Mouse (Mus musculus) neural tube, embryonic 13.5 days (tissue): ENCODE measurements around the gene Kcnk13. TPM values are rescaled to one million over a fixed set of nuclear protein-coding genes. Genes with fewer than 3 reads are reported as not detected.

Experiments used
- ATAC-seq: fragments of 200-750 bp; cut with Nextera tagmentation; 2 replicates; pipeline ENCODE4 v1.8.0; 2017; ENCODE audit warnings: low read depth, mild to moderate bottlenecking, moderate TSS enrichment, moderate library complexity
- H3K27ac ChIP-seq: fragments of 300-500 bp; sonication (generic); replicated peaks from 2 replicates; pipeline ENCODE4 v1.5.1; 2015; ENCODE audit warnings: moderate library complexity, mild to moderate bottlenecking, inconsistent platforms
- H3K27me3 ChIP-seq: fragments of 300-500 bp; sonication (generic); 2 replicates; pipeline ENCODE4 v1.6.1; 2015; ENCODE audit warnings: mild to moderate bottlenecking, inconsistent platforms
- H3K36me3 ChIP-seq: fragments of 300-500 bp; sonication (generic); 2 replicates; pipeline ENCODE4 v1.6.1; 2015; ENCODE audit warnings: mild to moderate bottlenecking, inconsistent platforms
- H3K4me1 ChIP-seq: fragments of 300-500 bp; sonication (generic); replicated peaks from 2 replicates; pipeline ENCODE4 v1.6.1; 2015; ENCODE audit warnings: inconsistent platforms
- H3K4me2 ChIP-seq: fragments of 300-500 bp; sonication (generic); 2 replicates; pipeline ENCODE4 v1.6.1; 2015; ENCODE audit warnings: inconsistent platforms, mild to moderate bottlenecking, moderate library complexity
- H3K4me3 ChIP-seq: fragments of 300-500 bp; sonication (generic); 2 replicates; pipeline ENCODE4 v1.5.1; 2015; ENCODE audit warnings: mild to moderate bottlenecking, inconsistent platforms
- H3K9ac ChIP-seq: fragments of 300-500 bp; sonication (generic); 2 replicates; pipeline ENCODE4 v1.6.1; 2015; ENCODE audit warnings: moderate library complexity, mild to moderate bottlenecking, inconsistent platforms
- H3K9me3 ChIP-seq: fragments of 300-500 bp; sonication (generic); 2 replicates; pipeline ENCODE4 v1.6.1; 2016; ENCODE audit warnings: inconsistent platforms
- WGBS: fragments of 180-500 bp; shearing (Covaris S2); methylation state at CpG from one replicate; pipeline ENCODE4 v1.1.7; 2015; 5-methylcytosine and 5-hydroxymethylcytosine counted together
- polyA plus RNA-seq: library from polyadenylated mRNA; unstranded; fragments of >200 nt; fragmentation: Nextera tagmentation; extraction: Ambion mirVana; gene quantifications from 2 replicates; pipeline ENCODE4 v1.2.1, GENCODE M21; 2015

The Kcnk13 gene
- 0.42 and 0.55 TPM in 2 replicates for polyA plus RNA-seq

- WGBS = 1% methylated on average over 39 of the region's 39 CpGs
- Histone ChIP-seq H3K36me3 (no peaks in the 10 kb centered on the region), H3K4me1 (peaks cover 36% of the 10 kb centered on the region), H3K27ac (no peak within 1 kb of the TSS), H3K4me2 (peak within 1 kb of the TSS; percentile 97), H3K27me3 (peaks cover 77% of the 10 kb centered on the region), H3K4me3 (peak within 1 kb of the TSS; percentile 53), H3K9ac (peak within 1 kb of the TSS; percentile 70), H3K9me3 (no peaks in the 10 kb centered on the region)
- peak; percentile 57; the same call in 1 of the 2 replicates for ATAC-seq
These were observed at the start of gene Kcnk13 for GRCm38 (mm10) chr12:99964301-99965202. TSS of gene Kcnk13 (plus strand) at chr12:99964499.

- no peak overlapping the region for H3K4me3 ChIP-seq
- no peak for ATAC-seq
- no peak overlapping the region for H3K9ac ChIP-seq
- H3K9me3 ChIP-seq = no peaks in the 10 kb centered on the region
- WGBS = 77% methylated on average over 15 of the region's 15 CpGs
- no peak overlapping the region for H3K27ac ChIP-seq
- H3K27me3 ChIP-seq = no peaks in the 10 kb centered on the region
- peaks cover 4% of the 10 kb centered on the region for H3K4me1 ChIP-seq
- H3K4me2 ChIP-seq = no peak overlapping the region
- H3K36me3 ChIP-seq = peaks cover 63% of the 10 kb centered on the region
These were observed 46.4 kb upstream of the Kcnk13 start for GRCm38 (mm10) chr12:99917800-99918427.

GRCm38 (mm10) chr12:99919636-99920035 is 44.7 kb upstream of the Kcnk13 start:
- WGBS = 93% methylated on average over 3 of the region's 3 CpGs
- Histone ChIP-seq H3K9me3 (no peaks in the 10 kb centered on the region), H3K4me3 (no peak overlapping the region), H3K9ac (no peak overlapping the region), H3K27ac (no peak overlapping the region), H3K27me3 (no peaks in the 10 kb centered on the region), H3K4me2 (no peak overlapping the region), H3K36me3 (peaks cover 50% of the 10 kb centered on the region), H3K4me1 (peaks cover 15% of the 10 kb centered on the region)
- no peak for ATAC-seq

GRCm38 (mm10) chr12:99921045-99921444 is 43.3 kb upstream of the Kcnk13 start:
- Histone ChIP-seq H3K9me3 (no peaks in the 10 kb centered on the region), H3K27me3 (no peaks in the 10 kb centered on the region), H3K36me3 (peaks cover 53% of the 10 kb centered on the region), H3K9ac (no peak overlapping the region), H3K4me1 (peaks cover 15% of the 10 kb centered on the region), H3K4me3 (no peak overlapping the region), H3K27ac (no peak overlapping the region), H3K4me2 (no peak overlapping the region)
- 69% methylated on average over 3 of the region's 3 CpGs for WGBS
- ATAC-seq = no peak

- Histone ChIP-seq H3K4me1 (peaks cover 15% of the 10 kb centered on the region), H3K27me3 (no peaks in the 10 kb centered on the region), H3K9ac (no peak overlapping the region; the same call in 1 of the 2 replicates), H3K36me3 (peaks cover 57% of the 10 kb centered on the region), H3K9me3 (no peaks in the 10 kb centered on the region), H3K4me3 (no peak overlapping the region), H3K4me2 (no peak overlapping the region), H3K27ac (peak overlapping the region; percentile 81)
- peak; percentile 92 for ATAC-seq
- WGBS = 23% methylated on average over 5 of the region's 5 CpGs
These were observed 41.1 kb upstream of the Kcnk13 start for GRCm38 (mm10) chr12:99923131-99923606.

GRCm38 (mm10) chr12:99923703-99924102 is 40.6 kb upstream of the Kcnk13 start:
- H3K9me3 ChIP-seq = no peaks in the 10 kb centered on the region
- no peak overlapping the region for H3K4me3 ChIP-seq
- H3K27me3 ChIP-seq = no peaks in the 10 kb centered on the region
- WGBS = 47% methylated on average over 5 of the region's 5 CpGs
- peaks cover 15% of the 10 kb centered on the region for H3K4me1 ChIP-seq
- peaks cover 53% of the 10 kb centered on the region for H3K36me3 ChIP-seq
- ATAC-seq = peak; percentile 36; the same call in 1 of the 2 replicates
- no peak overlapping the region for H3K9ac ChIP-seq
- no peak overlapping the region for H3K4me2 ChIP-seq
- peak overlapping the region; percentile 81; the same call in 1 of the 2 replicates for H3K27ac ChIP-seq

- Histone ChIP-seq H3K4me1 (peaks cover 8% of the 10 kb centered on the region), H3K4me2 (no peak overlapping the region), H3K9ac (no peak overlapping the region), H3K27ac (no peak overlapping the region), H3K9me3 (no peaks in the 10 kb centered on the region), H3K36me3 (peaks cover 60% of the 10 kb centered on the region), H3K27me3 (no peaks in the 10 kb centered on the region), H3K4me3 (no peak overlapping the region)
- 94% methylated on average over 7 of the region's 7 CpGs for WGBS
- no peak for ATAC-seq
These were observed 36.0 kb upstream of the Kcnk13 start for GRCm38 (mm10) chr12:99928311-99928710.

GRCm38 (mm10) chr12:99929160-99929559 is 35.1 kb upstream of the Kcnk13 start:
- Histone ChIP-seq H3K4me3 (no peak overlapping the region), H3K4me1 (no peaks in the 10 kb centered on the region), H3K27me3 (no peaks in the 10 kb centered on the region), H3K36me3 (peaks cover 67% of the 10 kb centered on the region), H3K9ac (no peak overlapping the region), H3K9me3 (no peaks in the 10 kb centered on the region), H3K27ac (no peak overlapping the region), H3K4me2 (no peak overlapping the region)
- ATAC-seq = no peak
- WGBS = 76% methylated on average over 1 of the region's 1 CpGs

- H3K9ac ChIP-seq = no peak overlapping the region
- no peaks in the 10 kb centered on the region for H3K4me1 ChIP-seq
- no peak overlapping the region for H3K4me2 ChIP-seq
- H3K4me3 ChIP-seq = no peak overlapping the region
- H3K27me3 ChIP-seq = no peaks in the 10 kb centered on the region
- H3K36me3 ChIP-seq = peaks cover 64% of the 10 kb centered on the region
- H3K27ac ChIP-seq = no peak overlapping the region
- 92% methylated on average over 4 of the region's 4 CpGs for WGBS
- ATAC-seq = no peak
- H3K9me3 ChIP-seq = no peaks in the 10 kb centered on the region
These were observed 32.1 kb upstream of the Kcnk13 start for GRCm38 (mm10) chr12:99932245-99932644.

GRCm38 (mm10) chr12:99933630-99934029 is 30.7 kb upstream of the Kcnk13 start:
- H3K9ac ChIP-seq = no peak overlapping the region
- no peaks in the 10 kb centered on the region for H3K4me1 ChIP-seq
- no peaks in the 10 kb centered on the region for H3K9me3 ChIP-seq
- no peak for ATAC-seq
- 89% methylated on average over 3 of the region's 3 CpGs for WGBS
- no peak overlapping the region for H3K4me3 ChIP-seq
- no peak overlapping the region for H3K4me2 ChIP-seq
- no peak overlapping the region for H3K27ac ChIP-seq
- no peaks in the 10 kb centered on the region for H3K27me3 ChIP-seq
- H3K36me3 ChIP-seq = peaks cover 59% of the 10 kb centered on the region

- H3K9ac ChIP-seq = no peak overlapping the region
- H3K4me2 ChIP-seq = no peak overlapping the region
- 86% methylated on average over 8 of the region's 8 CpGs for WGBS
- ATAC-seq = no peak
- no peaks in the 10 kb centered on the region for H3K27me3 ChIP-seq
- H3K9me3 ChIP-seq = no peaks in the 10 kb centered on the region
- no peak overlapping the region for H3K27ac ChIP-seq
- H3K36me3 ChIP-seq = peaks cover 59% of the 10 kb centered on the region
- no peak overlapping the region for H3K4me3 ChIP-seq
- H3K4me1 ChIP-seq = no peaks in the 10 kb centered on the region
These were observed 28.9 kb upstream of the Kcnk13 start for GRCm38 (mm10) chr12:99935403-99935802.

GRCm38 (mm10) chr12:99938476-99938875 is 25.8 kb upstream of the Kcnk13 start:
- Histone ChIP-seq H3K27ac (no peak overlapping the region), H3K9me3 (no peaks in the 10 kb centered on the region), H3K4me3 (no peak overlapping the region), H3K27me3 (no peaks in the 10 kb centered on the region), H3K4me1 (no peaks in the 10 kb centered on the region), H3K4me2 (no peak overlapping the region), H3K9ac (no peak overlapping the region), H3K36me3 (peaks cover 55% of the 10 kb centered on the region)
- no peak for ATAC-seq
- 86% methylated on average over 4 of the region's 4 CpGs for WGBS
